Mouse (Mus musculus) left cerebral cortex, adult 18-20 months (tissue): ENCODE measurements around the gene Clhc1. TPM values are rescaled to one million over a fixed set of nuclear protein-coding genes. Genes with fewer than 3 reads are reported as not detected.

Experiments
- total RNA-seq, 2 experiments: library from RNA; stranded (reverse); gene quantifications; 2 replicates each; pipeline ENCODE4 v1.2.3; 2021

Clhc1 gene
- total RNA-seq, 2 experiments from 2014 or later = 0.16 to 0.23 TPM

Other genes with a start within 250 kb of the Clhc1 start
- 10 to 100 TPM; 54.1 to 55.5 TPM for gene Ccdc88a, start 174.3 kb upstream of the Clhc1 start, total RNA-seq
- gene Prorsd1, start 32.9 kb upstream of the Clhc1 start, total RNA-seq = 1 to 10 TPM; 2.6 to 3.8 TPM
- 10 to 100 TPM; 28.3 to 31.5 TPM for gene Mtif2, start 21.5 kb upstream of the Clhc1 start, total RNA-seq
- gene Rps27a, start 159 bp downstream of the Clhc1 start, total RNA-seq = 100 to 1,000 TPM; 479 to 533 TPM
- gene Rtn4, start 145.0 kb downstream of the Clhc1 start, total RNA-seq = 100 to 1,000 TPM; 690 to 719 TPM